Mouse (Mus musculus) thymus, postnatal 10 days (tissue): ENCODE data around the gene Mroh2a.

ENCODE experiments used
- DNase-seq, 2 experiments: peaks; one replicate each; pipeline ENCODE4 v3.0.0; 2021; ENCODE audit warnings: low spot score in 2 of 2

Mroh2a gene

GRCm38 (mm10) chr1:88276524-88277097, 49.8 kb downstream of the Mroh2a start:
- DNase-seq, result no peak

GRCm38 (mm10) chr1:88277098-88277817, 50.5 kb downstream of the Mroh2a start, which contains the start of the genes Hjurp and Trpm8:
Hjurp (minus strand) TSS chr1:88277633.
Trpm8 (plus strand) TSS chr1:88277661.
- DNase-seq, result peak; percentile 100

- peak; percentile 35 to 47 for DNase-seq
Observed at GRCm38 (mm10) chr1:88277818-88278511, 51.2 kb downstream of the Mroh2a start.

DNA sequence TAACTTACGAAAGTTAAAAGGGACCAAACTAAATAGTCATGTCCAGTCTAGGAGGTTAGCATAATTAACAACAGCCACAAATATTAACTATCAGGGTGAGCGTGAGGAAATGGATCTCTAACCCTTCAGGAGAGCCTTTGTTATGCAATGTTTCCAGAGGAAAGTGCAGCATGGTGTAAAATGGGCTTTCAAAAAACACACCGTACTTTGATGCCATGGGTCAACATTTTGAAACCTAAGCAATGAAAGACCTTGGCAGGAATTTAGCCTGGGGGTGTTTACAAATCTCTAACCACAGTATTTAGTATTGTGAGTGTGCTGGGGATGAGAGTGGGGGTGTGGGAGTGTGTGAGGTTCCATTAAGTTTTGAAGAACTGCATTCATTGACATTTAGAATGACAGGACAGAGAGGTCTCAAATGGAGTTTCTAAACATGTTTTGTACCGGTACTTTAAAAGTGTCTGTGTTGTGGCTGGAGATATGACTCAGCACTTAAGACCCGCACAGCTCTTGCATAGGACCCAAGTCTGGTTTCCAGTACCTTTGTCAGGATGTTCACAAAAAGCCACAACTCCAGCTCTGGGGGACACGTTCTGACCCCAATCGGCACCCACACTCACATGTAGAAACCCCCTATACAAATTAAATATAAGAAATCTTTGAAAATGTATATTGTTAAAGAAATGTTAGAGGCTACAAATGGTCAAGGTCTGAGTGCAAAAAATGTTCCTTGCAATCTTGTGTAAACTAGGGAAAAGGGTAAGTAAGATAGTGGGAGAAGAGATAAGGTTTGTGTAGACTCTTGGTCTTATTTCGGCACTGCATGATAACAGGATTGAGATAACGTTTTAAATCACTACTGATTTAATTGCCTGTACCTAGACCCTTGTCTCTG, 52.6 kb downstream of the Mroh2a start:
- DNase-seq, result no peak

DNA sequence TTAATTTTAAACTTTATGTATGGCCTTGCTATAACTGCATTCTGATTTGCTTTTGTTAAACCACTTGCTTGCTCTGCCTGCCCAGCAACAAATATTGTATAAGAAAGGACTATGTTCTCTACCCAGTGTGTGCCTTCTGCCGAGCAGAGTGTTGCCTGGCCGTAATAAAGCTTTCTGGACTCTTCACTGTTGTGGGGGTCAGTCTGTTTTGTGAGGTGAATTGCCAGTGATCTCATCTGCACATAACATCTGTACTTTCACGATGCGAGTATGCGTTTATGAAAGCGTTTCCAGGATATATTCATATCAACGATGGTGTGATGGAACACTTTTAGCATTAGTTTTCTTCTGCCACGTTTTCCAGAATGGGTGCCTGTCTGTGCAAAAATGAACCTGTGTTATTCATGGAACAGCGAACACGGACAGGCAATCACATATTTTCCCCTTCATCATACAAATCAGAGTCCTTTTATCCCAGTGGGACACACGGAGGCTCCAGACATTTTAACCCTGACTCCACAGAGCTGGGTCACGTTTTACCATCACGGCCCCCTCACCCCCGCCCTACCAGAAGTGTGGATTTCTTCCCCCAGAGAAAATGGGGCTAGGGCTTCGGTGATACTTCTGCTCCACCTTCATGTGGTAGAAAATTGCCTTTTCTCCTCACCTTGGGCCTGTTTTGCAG, 53.4 kb downstream of the Mroh2a start:
- no peak for DNase-seq

- DNase-seq, result no peak
Observed at GRCm38 (mm10) chr1:88282301-88282700, 55.5 kb downstream of the Mroh2a start.

DNA sequence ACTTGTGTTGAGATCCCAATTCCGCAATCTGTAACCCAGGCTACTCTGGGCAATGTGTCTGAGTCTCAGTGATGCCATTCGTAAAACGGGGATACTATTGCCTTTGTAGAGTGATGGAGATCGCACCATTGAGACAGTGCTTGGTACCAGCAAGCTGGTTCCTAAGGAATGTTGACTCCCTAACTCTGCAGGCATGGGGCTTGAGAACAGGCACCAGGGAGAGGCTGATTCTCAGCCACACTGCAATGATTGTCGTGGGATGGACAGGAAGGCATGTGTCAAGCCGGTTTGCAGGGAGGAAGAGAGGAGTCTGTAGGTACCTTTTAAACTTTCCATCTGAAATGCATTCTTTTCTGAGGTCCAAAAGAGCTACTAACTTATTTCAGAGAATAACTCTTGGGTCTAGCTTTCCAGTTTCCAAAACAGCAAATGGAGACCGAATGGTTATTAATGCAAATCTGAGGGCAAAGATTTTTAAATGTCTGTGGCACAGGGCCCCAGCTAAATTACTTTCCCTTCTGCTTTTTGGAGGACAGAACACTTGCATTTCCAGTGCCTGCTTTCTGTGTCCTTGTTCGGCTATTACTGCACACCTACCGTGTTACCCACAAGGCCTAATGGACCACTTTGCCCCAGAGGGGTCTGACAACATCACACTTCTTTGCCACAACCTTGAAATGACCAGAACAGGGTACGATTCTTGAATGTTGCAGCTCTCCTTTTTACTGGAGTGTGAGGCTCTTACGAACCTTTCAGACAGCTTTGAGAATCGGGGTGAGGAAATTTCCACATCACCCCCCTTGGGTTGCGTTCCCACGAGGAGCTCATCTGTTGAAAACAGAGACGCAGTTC, 56.8 kb downstream of the Mroh2a start:
- DNase-seq, result no peak

DNA sequence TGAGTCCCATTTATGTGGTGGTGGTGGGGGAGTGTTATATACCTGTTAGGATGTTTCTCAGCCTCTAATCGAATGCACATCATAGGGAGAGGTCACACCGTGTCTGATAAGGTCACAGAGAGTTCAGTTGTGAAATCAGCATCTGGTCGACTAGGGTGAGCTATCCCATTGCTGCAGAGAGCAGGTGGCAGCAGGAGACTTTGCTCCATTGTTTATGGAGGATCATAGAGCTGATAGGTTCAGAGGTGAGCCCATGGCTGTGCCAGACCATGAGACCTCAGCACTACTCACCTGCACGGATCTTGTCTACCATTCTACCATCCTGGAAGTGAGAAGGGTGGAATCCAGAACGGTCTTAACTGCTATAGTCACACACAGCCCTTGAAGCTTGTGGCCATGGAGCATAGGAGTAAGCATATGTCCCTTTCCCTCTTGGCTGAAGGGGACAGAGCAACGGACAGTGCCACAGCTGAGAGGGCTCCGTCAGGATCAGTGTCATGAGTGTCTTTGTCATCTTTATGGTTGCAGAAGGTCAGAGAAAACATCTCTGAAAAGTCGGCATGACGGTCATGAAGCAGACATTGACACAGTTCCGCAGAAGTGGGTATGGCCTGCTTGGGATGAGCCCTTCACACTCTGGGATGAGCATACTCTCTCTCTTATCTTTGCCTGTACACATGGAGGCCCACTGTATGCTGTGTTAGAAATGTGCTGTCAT, 57.6 kb downstream of the Mroh2a start:
- DNase-seq, result no peak

GRCm38 (mm10) chr1:88284946-88285320, 58.1 kb downstream of the Mroh2a start:
- DNase-seq, result no peak

- DNase-seq, result no peak
Observed at GRCm38 (mm10) chr1:88285652-88286051, 58.9 kb downstream of the Mroh2a start.

- no peak for DNase-seq
Observed at GRCm38 (mm10) chr1:88286136-88286845, 59.5 kb downstream of the Mroh2a start.

- DNase-seq, result no peak
Observed at GRCm38 (mm10) chr1:88286887-88287696, 60.3 kb downstream of the Mroh2a start.

DNA sequence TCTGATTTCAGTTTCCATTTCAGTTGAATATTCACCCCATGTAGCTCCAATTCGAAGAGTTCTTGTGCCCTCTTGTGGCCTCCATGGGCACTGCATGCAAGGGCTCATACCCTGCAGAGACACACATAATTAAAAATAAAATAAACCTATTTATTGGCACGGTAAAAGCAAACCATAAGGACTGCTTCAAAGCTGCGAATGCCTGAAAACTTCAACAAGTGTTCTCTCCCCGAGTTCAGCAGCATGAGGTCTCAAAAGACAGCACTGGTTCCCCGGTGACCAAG, 60.9 kb downstream of the Mroh2a start:
- peak in 1 of 2 experiments; percentile 73 for DNase-seq

- DNase-seq, result no peak
Observed at GRCm38 (mm10) chr1:88288056-88288788, 61.4 kb downstream of the Mroh2a start.

DNA sequence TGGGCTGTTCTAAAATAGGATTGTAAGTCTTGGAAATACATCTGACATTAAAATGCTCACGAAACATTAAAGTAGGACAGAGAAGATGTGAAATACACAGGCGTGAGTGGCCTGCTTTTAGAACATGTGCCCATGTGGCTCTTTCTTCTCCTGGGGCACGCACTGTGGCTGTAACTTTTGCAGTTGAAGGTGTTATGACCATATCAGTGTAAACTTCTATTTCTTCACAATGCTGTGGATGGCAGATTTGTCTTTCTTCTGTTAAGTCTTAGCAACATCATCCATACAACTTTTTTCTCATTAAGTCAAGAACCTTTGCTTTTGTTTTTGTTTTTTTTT, 62.0 kb downstream of the Mroh2a start:
- no peak for DNase-seq

- no peak for DNase-seq
Observed at GRCm38 (mm10) chr1:88289152-88289551, 62.4 kb downstream of the Mroh2a start.

DNA sequence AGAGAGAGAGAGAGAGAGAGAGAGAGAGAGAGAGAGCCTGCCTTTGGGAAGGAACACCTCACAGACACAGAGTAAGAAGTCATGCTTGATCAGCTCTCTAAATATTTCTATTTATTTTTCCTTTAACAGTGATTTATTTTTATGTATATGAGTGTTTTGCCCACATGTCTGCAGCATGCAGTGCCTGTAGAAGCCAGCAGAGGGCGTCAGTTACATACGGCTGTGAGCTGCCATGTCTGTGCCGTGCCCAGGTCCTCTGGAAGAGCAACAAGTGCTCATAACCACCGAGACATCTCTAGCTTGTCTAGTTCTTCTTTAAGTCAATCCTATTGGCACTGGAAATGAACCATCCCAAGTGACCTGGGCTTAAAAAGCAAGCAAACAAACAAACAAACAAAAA, 63.1 kb downstream of the Mroh2a start:
- peak in 1 of 2 experiments; percentile 80 for DNase-seq

GRCm38 (mm10) chr1:88290511-88290910, 63.7 kb downstream of the Mroh2a start:
- DNase-seq, result no peak
